Mouse (Mus musculus): ENCODE results near the gene Ggct. TPM values are rescaled to one million over a fixed set of nuclear protein-coding genes. Genes with fewer than 3 reads are reported as not detected.

The Ggct gene
- polyA plus RNA-seq, 1 experiment, result 5.7 TPM

DNA sequence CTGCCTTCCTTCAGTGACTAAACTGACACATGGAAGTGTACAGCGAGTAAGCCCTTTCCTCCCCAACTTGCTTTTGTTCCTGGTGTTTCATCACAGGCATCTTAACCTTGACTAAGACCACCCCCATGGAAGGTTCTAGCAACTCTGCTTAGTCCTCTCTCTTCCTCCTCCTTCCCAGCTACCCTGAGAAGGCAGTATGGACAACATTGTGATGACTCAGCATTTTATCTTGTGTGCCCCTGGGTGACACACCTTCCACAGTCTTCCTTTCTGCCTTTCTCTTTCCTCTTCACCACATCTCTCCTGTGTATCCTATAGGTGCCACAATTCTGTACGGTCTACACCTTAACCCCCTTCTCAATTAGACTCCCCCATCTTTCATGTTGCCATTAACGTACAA is 21.4 kb upstream of the Ggct start:
- no peak overlapping the region for H3ac ChIP-seq (ENCODE audit: control insufficient read depth, insufficient read length, low read depth)
- no peak for TF ChIP-seq CEBPB (IDR thresholded peaks at IDR 0.05; ENCODE audit: low read depth)
- no peak for TF ChIP-seq MAX (IDR thresholded peaks at IDR 0.05)
- no peak for TF ChIP-seq USF1 (IDR thresholded peaks at IDR 0.05; ENCODE audit: low read depth)
- TF ChIP-seq MYOD1 (IDR thresholded peaks at IDR 0.05; ENCODE audit: control insufficient read depth, insufficient read length, low read depth), result no peak
- no peak for TF ChIP-seq MYOG (IDR thresholded peaks at IDR 0.05; ENCODE audit: control insufficient read depth, extremely low read depth, insufficient read length)
- TF ChIP-seq CTCF (IDR thresholded peaks at IDR 0.05; ENCODE audit: control insufficient read depth, insufficient read depth, insufficient read length), result no peak
- no peaks in the 10 kb centered on the region for H3K79me2 ChIP-seq (ENCODE audit: control insufficient read depth, insufficient read depth)
- no peak overlapping the region for H3K4me3 ChIP-seq (ENCODE audit: insufficient read depth, poor library complexity, severe bottlenecking)
- no peaks in the 10 kb centered on the region for H3K27me3 ChIP-seq (ENCODE audit: control insufficient read depth, insufficient read depth, insufficient read length)
- H3K79me3 ChIP-seq (ENCODE audit: low read depth), result no peaks in the 10 kb centered on the region
- no peaks in the 10 kb centered on the region for H3K36me3 ChIP-seq (ENCODE audit: control insufficient read depth, insufficient read depth)

DNA sequence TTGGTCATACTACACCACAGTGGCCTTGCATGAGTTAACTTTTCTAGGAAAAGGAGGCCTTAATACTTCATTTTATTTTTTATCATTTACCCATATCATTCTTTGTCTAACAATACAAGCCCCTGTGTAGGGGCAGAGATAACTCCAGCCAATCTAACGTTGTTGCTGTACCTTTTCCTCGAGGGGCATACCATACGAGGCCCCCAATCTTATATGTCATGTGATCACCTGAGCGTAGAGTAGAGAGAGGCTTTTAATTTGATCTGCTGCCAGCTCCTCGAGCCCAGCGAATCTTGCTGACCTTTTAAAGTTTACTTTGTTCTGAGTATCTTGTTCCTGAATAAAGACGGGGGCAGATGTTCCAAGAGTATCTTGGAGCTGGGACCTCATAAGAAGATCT is 19.8 kb upstream of the Ggct start:
- Histone ChIP-seq H3K79me3 (ENCODE audit: low read depth) (no peaks in the 10 kb centered on the region), H3ac (ENCODE audit: control insufficient read depth, insufficient read length, low read depth) (no peak overlapping the region), H3K27me3 (ENCODE audit: control insufficient read depth, insufficient read depth, insufficient read length) (no peaks in the 10 kb centered on the region), H3K4me3 (ENCODE audit: insufficient read depth, poor library complexity, severe bottlenecking) (no peak overlapping the region), H3K79me2 (ENCODE audit: control insufficient read depth, insufficient read depth) (no peaks in the 10 kb centered on the region), H3K36me3 (ENCODE audit: control insufficient read depth, insufficient read depth) (no peaks in the 10 kb centered on the region)
- TF ChIP-seq USF1 (IDR thresholded peaks at IDR 0.05; ENCODE audit: low read depth), result no peak

DNA sequence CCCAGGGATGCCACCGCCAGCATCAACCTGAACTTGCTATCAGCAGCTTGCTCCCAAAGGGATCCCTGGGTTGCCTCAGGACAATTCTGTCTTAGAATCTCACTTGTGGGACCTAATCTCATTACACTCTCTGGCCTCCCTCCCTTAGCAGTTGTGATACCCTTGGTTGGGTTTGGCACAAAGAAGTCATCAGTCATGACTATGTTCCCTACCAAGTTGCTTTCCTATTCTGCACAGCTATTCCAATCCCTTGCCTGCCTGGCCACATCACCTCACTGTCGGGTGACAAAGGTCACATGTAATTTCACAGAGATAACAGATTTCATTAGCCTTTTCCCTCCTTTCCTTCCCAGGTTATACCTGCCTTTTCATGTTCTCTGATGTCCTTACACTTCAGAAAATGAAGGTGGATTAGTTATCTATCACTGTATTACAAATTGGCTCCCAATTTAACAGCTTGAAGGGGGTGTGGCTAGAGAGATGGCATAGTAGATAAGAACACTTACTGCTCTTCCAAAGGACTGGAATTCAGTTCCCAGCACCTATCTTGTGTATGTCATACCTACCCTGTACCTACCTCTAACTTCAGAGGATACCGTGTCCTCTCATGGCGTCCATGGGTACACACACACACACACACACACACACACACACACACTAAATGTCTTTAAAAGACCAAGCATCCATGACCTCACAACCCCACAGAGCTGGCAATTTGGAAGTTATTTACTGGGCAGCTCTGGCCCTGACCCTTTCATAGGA is 17.8 kb upstream of the Ggct start:
- Histone ChIP-seq H3K79me3 (ENCODE audit: low read depth) (no peaks in the 10 kb centered on the region), H3K27me3 (ENCODE audit: control insufficient read depth, insufficient read depth, insufficient read length) (no peaks in the 10 kb centered on the region), H3K79me2 (ENCODE audit: control insufficient read depth, insufficient read depth) (no peaks in the 10 kb centered on the region), H3K36me3 (ENCODE audit: control insufficient read depth, insufficient read depth) (no peaks in the 10 kb centered on the region), H3K4me3 (ENCODE audit: insufficient read depth, poor library complexity, severe bottlenecking) (no peak overlapping the region), H3ac (ENCODE audit: control insufficient read depth, insufficient read length, low read depth) (no peak overlapping the region)
- TF ChIP-seq MYOD1 (IDR thresholded peaks at IDR 0.05; ENCODE audit: control insufficient read depth, insufficient read length, low read depth) (no peak), MYOG (IDR thresholded peaks at IDR 0.05; ENCODE audit: control insufficient read depth, extremely low read depth, insufficient read length) (no peak), FOSL1 (IDR thresholded peaks at IDR 0.05; ENCODE audit: insufficient read depth, low read length, poor library complexity, severe bottlenecking) (no peak), MAX (IDR thresholded peaks at IDR 0.05) (no peak), CTCF (IDR thresholded peaks at IDR 0.05; ENCODE audit: control insufficient read depth, insufficient read depth, insufficient read length) (no peak), USF1 (IDR thresholded peaks at IDR 0.05; ENCODE audit: low read depth) (no peak), CEBPB (IDR thresholded peaks at IDR 0.05; ENCODE audit: low read depth) (no peak)

DNA sequence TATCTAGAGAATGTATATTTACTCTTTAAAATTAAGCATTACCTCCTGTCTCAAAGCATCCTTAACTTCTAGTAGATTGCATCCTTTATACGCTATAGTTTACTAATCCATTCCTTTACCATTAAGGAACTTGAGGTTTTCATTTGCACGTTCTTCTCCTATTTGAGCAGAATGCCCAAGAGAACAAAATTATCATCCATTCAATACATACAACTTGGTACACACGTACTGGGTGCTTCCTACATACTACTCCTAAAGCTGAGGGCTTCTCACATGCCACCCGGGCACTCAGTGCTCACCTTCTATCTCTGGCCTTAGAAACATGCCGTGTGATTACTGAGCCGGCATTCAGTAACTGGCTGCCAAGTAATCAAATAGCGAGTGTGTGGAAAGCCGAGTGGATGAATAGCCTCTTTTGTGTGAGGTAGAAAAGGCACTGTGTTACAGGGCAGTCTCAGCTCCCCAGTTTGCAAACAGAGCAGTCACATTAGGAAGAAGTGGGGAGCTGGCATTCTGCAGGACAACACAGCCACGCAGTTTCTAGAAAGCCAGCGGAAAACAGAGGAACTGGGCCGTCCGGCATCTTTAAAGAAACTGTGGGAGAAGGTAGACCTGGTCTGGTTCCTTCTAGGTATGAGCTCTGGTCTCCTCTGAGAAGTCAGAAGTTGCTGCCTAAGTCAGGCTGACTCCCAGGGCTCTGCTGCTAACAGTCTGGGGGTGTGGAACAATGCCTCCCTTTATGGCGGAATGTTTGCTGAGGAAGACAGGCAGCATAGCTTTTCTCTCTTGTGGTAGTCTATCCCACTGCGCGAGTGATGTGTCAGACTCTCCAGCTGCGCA is 16.9 kb upstream of the Ggct start:
- TF ChIP-seq CTCF (IDR thresholded peaks at IDR 0.05; ENCODE audit: control insufficient read depth, insufficient read depth, insufficient read length) (no peak), USF1 (IDR thresholded peaks at IDR 0.05; ENCODE audit: low read depth) (no peak)
- Histone ChIP-seq H3K79me3 (ENCODE audit: low read depth) (no peaks in the 10 kb centered on the region), H3K36me3 (ENCODE audit: control insufficient read depth, insufficient read depth) (no peaks in the 10 kb centered on the region), H3K27me3 (ENCODE audit: control insufficient read depth, insufficient read depth, insufficient read length) (no peaks in the 10 kb centered on the region), H3K79me2 (ENCODE audit: control insufficient read depth, insufficient read depth) (no peaks in the 10 kb centered on the region), H3K4me3 (ENCODE audit: insufficient read depth, poor library complexity, severe bottlenecking) (no peak overlapping the region), H3ac (ENCODE audit: control insufficient read depth, insufficient read length, low read depth) (no peak overlapping the region)

DNA sequence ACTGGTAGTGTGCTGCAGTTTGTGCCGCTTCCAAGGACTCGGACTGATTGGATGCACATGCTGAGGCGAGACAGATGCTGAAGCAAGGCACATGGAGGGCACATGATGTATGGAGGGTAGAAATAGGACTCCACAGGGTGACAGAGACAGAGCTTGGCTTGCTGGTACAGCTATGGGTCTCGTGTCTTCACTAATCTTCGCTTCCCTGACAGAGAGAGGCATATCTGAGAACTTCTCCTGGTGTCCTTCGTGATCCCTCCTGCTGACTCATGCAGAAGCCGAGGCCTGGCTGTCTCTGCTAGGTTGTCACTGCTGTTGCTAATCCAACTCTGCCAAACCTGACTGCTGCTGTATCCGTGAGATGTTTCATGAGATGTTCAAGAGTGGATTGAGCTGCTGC is 15.7 kb upstream of the Ggct start:
- TF ChIP-seq MYOD1 (IDR thresholded peaks at IDR 0.05; ENCODE audit: control insufficient read depth, insufficient read length, low read depth), result no peak
- no peak for TF ChIP-seq CTCF (IDR thresholded peaks at IDR 0.05; ENCODE audit: control insufficient read depth, insufficient read depth, insufficient read length)
- TF ChIP-seq FOSL1 (IDR thresholded peaks at IDR 0.05; ENCODE audit: insufficient read depth, low read length, poor library complexity, severe bottlenecking), result no peak
- TF ChIP-seq USF1 (IDR thresholded peaks at IDR 0.05; ENCODE audit: low read depth), result no peak
- no peak for TF ChIP-seq MYOG (IDR thresholded peaks at IDR 0.05; ENCODE audit: control insufficient read depth, extremely low read depth, insufficient read length)
- no peak for TF ChIP-seq CEBPB (IDR thresholded peaks at IDR 0.05; ENCODE audit: low read depth)
- TF ChIP-seq MAX (IDR thresholded peaks at IDR 0.05), result no peak
- no peaks in the 10 kb centered on the region for H3K36me3 ChIP-seq (ENCODE audit: control insufficient read depth, insufficient read depth)
- no peaks in the 10 kb centered on the region for H3K27me3 ChIP-seq (ENCODE audit: control insufficient read depth, insufficient read depth, insufficient read length)
- H3ac ChIP-seq (ENCODE audit: control insufficient read depth, insufficient read length, low read depth), result no peak overlapping the region
- no peaks in the 10 kb centered on the region for H3K79me3 ChIP-seq (ENCODE audit: low read depth)
- no peaks in the 10 kb centered on the region for H3K79me2 ChIP-seq (ENCODE audit: control insufficient read depth, insufficient read depth)
- H3K4me3 ChIP-seq (ENCODE audit: insufficient read depth, poor library complexity, severe bottlenecking), result no peak overlapping the region

DNA sequence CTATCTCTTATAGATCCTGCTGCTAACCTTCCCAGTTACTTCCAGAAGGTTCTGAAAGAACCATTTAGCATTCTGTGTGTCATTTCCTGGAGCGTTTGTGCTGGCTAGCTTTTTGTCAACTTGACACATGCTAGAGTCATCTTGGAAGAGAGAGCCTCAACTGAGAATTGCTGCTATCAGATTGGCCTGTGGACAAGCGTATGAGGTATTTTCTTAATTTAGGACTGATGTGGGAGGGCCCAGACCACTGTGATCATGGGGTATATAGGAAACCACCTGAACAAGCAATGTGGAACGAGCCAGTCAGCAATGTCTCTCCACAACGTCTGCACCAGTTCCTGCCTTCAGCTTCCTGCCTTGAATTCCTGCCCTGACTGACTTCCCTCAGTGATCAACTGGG is 10.8 kb upstream of the Ggct start:
- TF ChIP-seq MYOD1 (IDR thresholded peaks at IDR 0.05; ENCODE audit: control insufficient read depth, insufficient read length, low read depth), result no peak
- no peak for TF ChIP-seq CTCF (IDR thresholded peaks at IDR 0.05; ENCODE audit: control insufficient read depth, insufficient read depth, insufficient read length)
- no peak for TF ChIP-seq FOSL1 (IDR thresholded peaks at IDR 0.05; ENCODE audit: insufficient read depth, low read length, poor library complexity, severe bottlenecking)
- TF ChIP-seq USF1 (IDR thresholded peaks at IDR 0.05; ENCODE audit: low read depth), result no peak
- no peak for TF ChIP-seq MAX (IDR thresholded peaks at IDR 0.05)
- no peak for TF ChIP-seq MYOG (IDR thresholded peaks at IDR 0.05; ENCODE audit: control insufficient read depth, extremely low read depth, insufficient read length)
- no peak for TF ChIP-seq CEBPB (IDR thresholded peaks at IDR 0.05; ENCODE audit: low read depth)
- Histone ChIP-seq H3K4me3 (ENCODE audit: insufficient read depth, poor library complexity, severe bottlenecking) (no peak overlapping the region), H3K27me3 (ENCODE audit: control insufficient read depth, insufficient read depth, insufficient read length) (no peaks in the 10 kb centered on the region), H3K36me3 (ENCODE audit: control insufficient read depth, insufficient read depth) (no peaks in the 10 kb centered on the region), H3ac (ENCODE audit: control insufficient read depth, insufficient read length, low read depth) (no peak overlapping the region), H3K79me2 (ENCODE audit: control insufficient read depth, insufficient read depth) (no peaks in the 10 kb centered on the region), H3K79me3 (ENCODE audit: low read depth) (no peaks in the 10 kb centered on the region)
